Mouse (Mus musculus) thymus, postnatal 14 days (tissue): ENCODE results near the gene Rif1.
A peak's percentile ranks its signal among the peaks of the same experiment; 100 is the strongest.
"Not testable (repeated sequence)": the region's sequence is repeated elsewhere in the genome, so short reads cannot be mapped to it uniquely, and the experiment has no call there.

Experiments
- DNase-seq: peaks from one replicate; pipeline ENCODE4 v3.0.0; 2021

Rif1 gene

DNA sequence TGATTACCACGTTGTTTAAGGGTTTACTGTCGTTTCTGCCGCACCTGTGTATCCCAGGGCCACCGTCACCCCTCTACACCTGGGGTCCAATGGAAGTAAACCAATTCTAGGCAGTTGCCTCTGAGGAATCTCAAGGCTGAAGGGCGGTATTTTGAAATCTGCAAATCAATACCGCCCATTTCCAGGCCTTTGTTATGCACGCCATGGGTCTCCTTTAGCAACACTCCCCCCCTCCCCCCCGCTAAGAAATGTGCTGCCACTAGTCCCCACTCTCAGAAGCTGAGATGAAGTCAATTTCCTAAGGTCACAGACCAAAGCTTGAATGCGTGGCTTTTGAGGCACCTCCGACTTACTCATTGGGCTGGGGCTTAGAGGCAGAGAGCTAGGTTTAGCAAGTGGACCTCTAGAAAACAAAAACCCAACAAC lies 554 bp upstream of the Rif1 start:
- peak; percentile 6 for DNase-seq

DNA sequence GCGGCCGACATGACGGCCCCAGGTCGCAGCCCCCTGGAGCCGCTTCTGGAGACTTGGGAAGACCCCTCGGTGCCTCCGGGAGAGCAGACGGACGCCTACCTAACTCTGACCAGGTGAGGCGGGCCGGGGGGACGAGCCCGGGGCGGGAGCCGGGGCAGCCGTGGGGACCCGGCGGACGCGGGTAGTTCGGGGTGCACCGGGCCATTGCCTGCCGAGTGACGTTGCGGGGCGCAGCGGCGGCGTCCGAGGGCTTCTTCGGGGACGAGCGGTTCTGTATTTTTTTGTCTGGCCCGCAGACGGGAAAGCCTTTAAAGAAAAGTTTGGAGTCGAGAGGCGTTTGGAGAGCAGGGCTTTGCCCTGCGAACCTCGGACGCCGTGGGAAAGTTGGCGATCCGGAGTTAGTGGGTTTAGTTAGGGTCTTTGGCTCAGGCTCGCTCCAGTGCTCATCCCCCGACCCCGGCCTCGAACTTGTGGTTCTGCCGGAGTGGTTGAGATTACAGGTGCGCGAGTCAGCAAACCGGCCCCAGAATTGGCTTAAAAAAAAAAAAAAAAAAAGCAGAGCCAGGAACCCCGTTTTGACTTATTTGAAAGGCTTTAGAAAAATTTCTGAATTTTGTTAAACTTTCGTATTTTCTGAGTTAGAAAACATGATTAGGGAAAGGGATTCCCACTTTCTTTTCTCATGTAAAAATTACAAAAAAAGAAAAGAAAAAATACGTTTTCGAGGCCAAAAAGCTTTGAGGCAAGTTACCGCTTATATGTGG lies 691 bp downstream of the Rif1 start:
- DNase-seq, result peak; percentile 60

DNA sequence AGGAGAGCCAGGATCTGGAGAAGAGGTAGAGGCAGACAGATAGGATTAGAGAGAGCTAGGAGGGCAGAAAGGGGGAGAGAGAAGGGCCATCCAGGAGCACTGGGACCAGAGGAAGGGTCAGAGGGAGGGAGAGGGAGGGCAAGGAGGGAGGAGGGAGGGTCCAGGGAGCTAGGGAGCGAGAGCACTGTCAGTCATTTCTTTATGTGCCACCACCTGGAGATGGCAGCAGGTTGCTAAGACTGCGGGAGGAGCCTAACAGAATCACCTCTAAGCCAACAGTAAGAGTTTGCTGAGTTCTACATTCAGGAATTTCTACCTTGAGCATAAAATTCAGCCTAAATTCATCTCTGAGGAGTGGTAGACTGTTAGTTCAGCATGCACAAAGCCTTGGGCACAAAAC lies 6.0 kb downstream of the Rif1 start:
- DNase-seq, result no peak

- no peak for DNase-seq
Observed at GRCm38 (mm10) chr2:52084013-52084412, 11.4 kb downstream of the Rif1 start.

- no peak for DNase-seq
Observed at GRCm38 (mm10) chr2:52084571-52084970, 11.9 kb downstream of the Rif1 start.

GRCm38 (mm10) chr2:52114086-52114485 lies 41.5 kb downstream of the Rif1 start:
- DNase-seq, result no peak

GRCm38 (mm10) chr2:52131370-52131769 lies 58.7 kb downstream of the Rif1 start:
- not testable (repeated sequence) for DNase-seq

DNA sequence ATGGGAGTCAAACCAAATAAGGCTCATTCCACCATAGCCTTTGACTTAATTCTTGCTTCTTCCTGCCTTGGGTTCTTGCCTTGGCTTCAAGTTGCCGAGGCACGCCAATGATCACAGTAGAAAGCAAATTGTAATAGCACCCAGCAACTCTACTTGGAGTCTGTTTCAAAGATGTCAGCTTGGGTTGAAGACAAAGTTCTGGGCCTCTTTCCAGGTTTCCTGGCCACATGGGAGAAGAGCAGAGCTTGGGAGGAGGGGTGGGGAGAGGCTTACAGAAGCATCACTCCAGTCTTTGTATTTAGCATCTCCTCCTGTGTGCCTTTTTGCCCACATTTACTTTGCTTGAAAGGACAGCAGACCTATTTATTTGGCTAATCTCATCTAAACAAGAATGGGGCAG lies 60.7 kb downstream of the Rif1 start:
- DNase-seq, result no peak

DNA sequence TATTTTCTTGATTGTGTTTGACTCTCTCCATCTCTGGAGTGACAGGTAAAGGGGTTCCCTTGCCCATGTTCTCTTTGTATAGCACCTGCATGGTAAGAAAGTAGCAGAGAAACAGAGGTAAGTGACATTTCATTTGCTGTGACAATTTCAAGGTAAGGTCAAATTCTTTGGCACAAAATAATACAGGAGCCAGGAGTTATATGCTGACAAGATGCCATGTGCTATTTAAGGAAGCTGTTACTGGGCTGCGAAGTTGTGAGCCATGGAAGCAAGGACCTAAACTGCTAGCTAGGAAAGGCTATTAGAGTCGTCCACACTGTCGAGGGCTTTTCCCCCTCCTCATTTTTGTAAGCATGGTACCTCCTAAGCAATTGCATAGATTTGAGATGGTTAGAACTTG lies 80.4 kb downstream of the Rif1 start:
- no peak for DNase-seq

GRCm38 (mm10) chr2:52169243-52170005 lies 96.8 kb downstream of the Rif1 start:
- DNase-seq, result no peak
